ENCODE assay signal across 8 mouse cellular contexts in genomic region chr12:101083076-101083838, GRCm38 (mm10). TPM values are rescaled to one million over a fixed set of nuclear protein-coding genes. Genes with fewer than 3 reads are reported as not detected.
A peak's percentile ranks its signal among the peaks of the same experiment; 100 is the strongest.
DNase-seq lines count a peak whose midpoint lies in the region; ATAC-seq lines count a peak whose summit lies in the region.

Ppp4r3a (minus strand) TSS chr12:101083702.

- H3K4me3 ChIP-seq in forebrain, embryonic 14.5 days (ENCODE audit: low read depth, low read length) = peak within 1 kb of the TSS; percentile 100
- peak within 1 kb of the TSS; percentile 95 for H3K4me3 ChIP-seq in neural tube, embryonic 15.5 days (replicated peaks)

- peak; percentile 96 for DNase-seq in ES-CJ7 (ENCODE audit: low read depth, low spot score)
- DNase-seq in cerebellum, adult 11 months = peak; percentile 94
- DNase-seq in forebrain, embryonic 14.5 days (ENCODE audit: low spot score) = peak; percentile 97
- DNase-seq in heart, postnatal 14 days = peak; percentile 95 to 98
- peak; percentile 95 for DNase-seq in layer of hippocampus, adult 11-12 months (ENCODE audit: low spot score)
- peak; percentile 96 to 97 for DNase-seq in lung, adult 18-20 months
- peak; percentile 96 for DNase-seq in testis, postnatal 14 days (ENCODE audit: low spot score)

- peaks cover 8% of the 10 kb centered on the region; the same call in 1 of the 2 replicates for H3K36me3 ChIP-seq in forebrain, embryonic 14.5 days (ENCODE audit: control insufficient read depth, insufficient read depth, low read length)
- no peaks in the 10 kb centered on the region for H3K36me3 ChIP-seq in neural tube, embryonic 15.5 days

- under 1% methylated on average over 84 of the region's 90 CpGs for WGBS in forebrain, embryonic 14.5 days
- WGBS in neural tube, embryonic 15.5 days = under 1% methylated on average over 90 of the region's 90 CpGs

- H3K4me2 ChIP-seq in forebrain, embryonic 14.5 days (ENCODE audit: low read length) = peak within 1 kb of the TSS; percentile 82
- H3K4me2 ChIP-seq in neural tube, embryonic 15.5 days = peak within 1 kb of the TSS; percentile 81

- peak within 1 kb of the TSS; percentile 98 for H3K27ac ChIP-seq in forebrain, embryonic 14.5 days (ENCODE audit: low read depth, low read length)
- H3K27ac ChIP-seq in neural tube, embryonic 15.5 days (replicated peaks) = peak within 1 kb of the TSS; percentile 99

- intact Hi-C loops in heart, postnatal 14 days (cut with DNase I) = no loop called here

- peaks cover 3% of the 10 kb centered on the region; the same call in 1 of the 2 replicates for H3K4me1 ChIP-seq in forebrain, embryonic 14.5 days (ENCODE audit: control insufficient read depth, insufficient read depth, low read length)
- H3K4me1 ChIP-seq in neural tube, embryonic 15.5 days = peaks cover 38% of the 10 kb centered on the region

- H3K9me3 ChIP-seq in forebrain, embryonic 14.5 days (replicated peaks; ENCODE audit: control insufficient read depth, low read length) = no peaks in the 10 kb centered on the region
- no peaks in the 10 kb centered on the region for H3K9me3 ChIP-seq in neural tube, embryonic 15.5 days (replicated peaks)

- ATAC-seq in forebrain, embryonic 14.5 days = peak; percentile 97
- ATAC-seq in neural tube, embryonic 15.5 days (ENCODE audit: low FRiP score) = peak; percentile 96

- peak within 1 kb of the TSS; percentile 97 for H3K9ac ChIP-seq in forebrain, embryonic 14.5 days (ENCODE audit: low read length)
- peak within 1 kb of the TSS; percentile 93 for H3K9ac ChIP-seq in neural tube, embryonic 15.5 days (replicated peaks)

- H3K27me3 ChIP-seq in forebrain, embryonic 14.5 days (replicated peaks; ENCODE audit: control insufficient read depth, insufficient read depth, low read length) = no peaks in the 10 kb centered on the region
- H3K27me3 ChIP-seq in neural tube, embryonic 15.5 days (replicated peaks) = no peaks in the 10 kb centered on the region

RNA-seq across cellular contexts. Expression of gene Ppp4r3a, which starts in this region (rescaled TPM):
- polyA plus RNA-seq in forebrain, embryonic 14.5 days (2014; fragmentation: Nextera tagmentation; extraction: Ambion mirVana) = 27.5 and 35.0 TPM in 2 replicates
- total RNA-seq in heart, postnatal 14 days (2021) = 10 to 100 TPM; 30.4 to 31.4 TPM
- 23.3 and 26.2 TPM in 2 replicates for polyA plus RNA-seq in neural tube, embryonic 15.5 days (2015; fragmentation: Nextera tagmentation; extraction: Ambion mirVana)

Comparison
In these comparisons a context has a peak if more than half of its experiments do, and no peak if none do; other contexts are left out.
1. Peak in every context shown above with its lines: DNase-seq, ATAC-seq, H3K4me3 ChIP-seq and H3K27ac ChIP-seq.